Mouse (Mus musculus): Measurements from ENCODE around the gene Cyp2j12. TPM values are rescaled to one million over a fixed set of nuclear protein-coding genes. Genes with fewer than 3 reads are reported as not detected.
"Not testable (repeated sequence)": the region's sequence is repeated elsewhere in the genome, so short reads cannot be mapped to it uniquely, and the experiment has no call there.

Cyp2j12 gene
- polyA plus RNA-seq, 1 experiment from 2014 or later, result not detected

- H3K36me3 ChIP-seq (ENCODE audit: control insufficient read depth, insufficient read depth, low read length), result no peaks in the 10 kb centered on the region
- H3K27me3 ChIP-seq (replicated peaks; ENCODE audit: control insufficient read depth, insufficient read depth, low read length), result no peaks in the 10 kb centered on the region
- no peak overlapping the region for H3K4me2 ChIP-seq (ENCODE audit: low read length)
- no peaks in the 10 kb centered on the region for H3K9me3 ChIP-seq (ENCODE audit: control insufficient read depth, low read length)
- ATAC-seq, result no peak
- no peaks in the 10 kb centered on the region for H3K4me1 ChIP-seq (ENCODE audit: control insufficient read depth, insufficient read depth, low read depth, low read length)
- no peak overlapping the region for H3K9ac ChIP-seq (ENCODE audit: low read depth, low read length)
- H3K27ac ChIP-seq (ENCODE audit: low read depth, low read length), result no peak overlapping the region
- H3K4me3 ChIP-seq (ENCODE audit: low read length), result no peak overlapping the region
- WGBS, result 80% methylated on average over 2 of the region's 2 CpGs
Measured at GRCm38 (mm10) chr4:96096841-96097240, 44.1 kb downstream of the Cyp2j12 start.

DNA sequence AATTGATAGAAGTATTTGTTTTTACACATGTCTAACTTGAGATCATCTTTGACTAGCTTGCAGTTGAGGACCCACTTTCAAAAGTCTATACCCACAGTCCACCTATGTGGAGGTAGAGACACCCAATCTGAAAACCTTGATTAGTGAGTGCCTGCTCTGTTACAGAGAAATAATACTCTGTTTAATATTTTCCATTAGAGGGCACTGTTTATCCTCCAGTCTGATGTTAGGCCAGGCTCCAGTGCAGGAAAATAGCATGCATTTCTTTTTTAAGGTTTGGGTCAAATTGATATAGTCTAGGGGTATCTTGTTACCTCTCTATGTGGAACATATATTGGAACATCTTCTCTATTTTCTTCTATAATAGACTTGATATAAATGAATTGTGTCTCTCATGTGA lies 49.1 kb downstream of the Cyp2j12 start:
- no peak for ATAC-seq
- Histone ChIP-seq H3K4me3 (ENCODE audit: low read length) (no peak overlapping the region), H3K36me3 (ENCODE audit: control insufficient read depth, insufficient read depth, low read length) (no peaks in the 10 kb centered on the region)

DNA sequence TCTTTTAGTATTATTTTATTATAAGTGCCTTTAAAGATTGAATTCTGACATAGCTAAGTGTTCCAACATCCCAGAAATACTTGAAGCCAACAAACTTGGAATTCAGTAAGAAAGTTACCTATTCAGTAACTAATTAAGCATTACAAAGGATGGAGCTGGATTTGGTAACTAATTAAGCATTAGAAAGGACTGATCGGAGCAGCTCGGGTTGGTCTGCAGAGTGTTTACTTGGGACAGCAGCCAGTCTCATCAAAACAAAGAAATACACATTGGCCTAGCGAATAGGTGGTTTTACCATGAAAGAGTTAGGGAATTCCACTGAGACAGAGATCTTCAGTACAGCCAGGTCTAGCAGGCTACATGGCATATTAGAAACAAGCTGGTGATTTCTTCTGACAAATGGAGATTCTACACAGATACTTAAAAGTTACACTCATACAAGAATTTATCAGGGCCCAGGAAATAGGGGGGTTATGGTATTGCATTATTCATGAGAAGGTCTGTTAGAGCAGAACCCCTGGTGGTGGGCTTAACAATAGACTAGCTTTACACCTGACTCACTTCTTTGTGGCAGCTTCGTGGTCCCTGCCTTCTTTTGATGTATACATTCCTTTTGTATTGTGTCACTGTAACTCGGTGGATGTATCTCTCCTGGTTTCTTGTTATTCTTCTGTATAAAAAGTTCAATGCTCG lies 51.5 kb downstream of the Cyp2j12 start:
- ATAC-seq; H3K4me2 ChIP-seq (ENCODE audit: low read length); H3K4me3 ChIP-seq (ENCODE audit: low read length); H3K27ac ChIP-seq (ENCODE audit: low read depth, low read length); H3K9me3 ChIP-seq (ENCODE audit: control insufficient read depth, low read length); H3K36me3 ChIP-seq (ENCODE audit: control insufficient read depth, insufficient read depth, low read length); H3K4me1 ChIP-seq (ENCODE audit: control insufficient read depth, insufficient read depth, low read depth, low read length); H3K9ac ChIP-seq (ENCODE audit: low read depth, low read length); H3K27me3 ChIP-seq (replicated peaks; ENCODE audit: control insufficient read depth, insufficient read depth, low read length): not testable (repeated sequence)
- 36% methylated on average over 6 of the region's 6 CpGs for WGBS

More for the DNA sequence above, 49.1 kb downstream of the Cyp2j12 start:
- Histone ChIP-seq H3K27me3 (replicated peaks; ENCODE audit: control insufficient read depth, insufficient read depth, low read length) (no peaks in the 10 kb centered on the region), H3K9me3 (ENCODE audit: control insufficient read depth, low read length) (no peaks in the 10 kb centered on the region), H3K27ac (ENCODE audit: low read depth, low read length) (no peak overlapping the region), H3K4me1 (ENCODE audit: control insufficient read depth, insufficient read depth, low read depth, low read length) (no peaks in the 10 kb centered on the region), H3K9ac (ENCODE audit: low read depth, low read length) (no peak overlapping the region), H3K4me2 (ENCODE audit: low read length) (no peak overlapping the region)

- no peaks in the 10 kb centered on the region for H3K9me3 ChIP-seq (ENCODE audit: control insufficient read depth, low read length)
- no peaks in the 10 kb centered on the region for H3K27me3 ChIP-seq (replicated peaks; ENCODE audit: control insufficient read depth, insufficient read depth, low read length)
- peaks cover 4% of the 10 kb centered on the region; the same call in 1 of the 2 replicates for H3K4me1 ChIP-seq (ENCODE audit: control insufficient read depth, insufficient read depth, low read depth, low read length)
- ATAC-seq, result no peak
- no peaks in the 10 kb centered on the region for H3K36me3 ChIP-seq (ENCODE audit: control insufficient read depth, insufficient read depth, low read length)
- no peak overlapping the region for H3K9ac ChIP-seq (ENCODE audit: low read depth, low read length)
- no peak overlapping the region for H3K27ac ChIP-seq (ENCODE audit: low read depth, low read length)
- H3K4me3 ChIP-seq (ENCODE audit: low read length), result no peak overlapping the region
- H3K4me2 ChIP-seq (ENCODE audit: low read length), result no peak overlapping the region
Measured at GRCm38 (mm10) chr4:96078308-96078707, 62.6 kb downstream of the Cyp2j12 start.

DNA sequence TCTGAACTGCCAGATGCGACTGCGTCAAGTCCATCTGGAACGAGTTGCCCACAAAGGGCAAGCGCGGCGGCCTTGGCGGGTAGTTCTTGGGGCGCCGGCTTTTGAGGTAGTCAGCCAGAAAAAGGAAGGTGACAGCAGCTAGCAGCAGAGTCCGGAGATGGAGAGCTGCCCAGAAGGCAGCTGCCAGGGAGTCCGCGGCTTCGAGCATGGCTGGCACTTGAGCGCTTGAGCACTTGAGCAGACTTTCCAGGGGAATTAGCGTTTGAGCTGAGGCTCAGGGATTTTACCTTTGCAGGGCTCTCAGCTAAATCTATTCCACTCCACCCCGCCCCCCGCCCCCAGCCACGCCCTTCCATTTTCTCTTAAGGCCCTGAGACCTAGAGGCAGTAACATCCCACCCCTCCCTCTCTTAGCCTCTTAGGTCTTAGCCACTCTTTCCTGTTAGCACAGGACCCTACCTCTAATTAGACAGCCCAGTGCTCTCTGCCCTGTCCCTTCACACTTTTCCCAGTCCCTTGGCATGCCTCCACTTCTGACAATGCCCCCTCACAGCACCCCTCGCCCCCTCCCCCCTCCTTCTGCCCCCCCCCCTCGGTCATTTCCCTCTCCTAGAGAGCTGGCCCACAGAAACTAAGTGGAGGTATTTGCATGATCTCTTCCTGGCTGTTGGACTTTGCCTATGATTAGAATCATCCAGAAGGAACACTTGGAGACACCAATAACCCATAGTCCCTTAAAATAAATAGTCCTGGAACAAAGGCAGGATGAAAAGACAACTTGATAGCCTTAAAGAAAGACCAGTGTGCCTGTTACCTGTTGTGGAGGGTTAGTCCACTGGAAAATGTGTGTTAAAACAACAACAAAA lies 63.5 kb downstream of the Cyp2j12 start, which contains the start of gene Cyp2j13:
TSS of gene Cyp2j13 (minus strand) at position 286 of the 865 bp plus-strand sequence.
- H3K4me2 ChIP-seq (ENCODE audit: low read length), result peak within 1 kb of the TSS; percentile 60
- H3K4me3 ChIP-seq (ENCODE audit: low read length), result peak within 1 kb of the TSS; percentile 32
- no peaks in the 10 kb centered on the region for H3K9me3 ChIP-seq (ENCODE audit: control insufficient read depth, low read length)
- 0 out of 2 replicates have a peak within 1 kb of the TSS, but pooled peaks have one; percentile 1 for H3K27ac ChIP-seq (ENCODE audit: low read depth, low read length)
- H3K4me1 ChIP-seq (ENCODE audit: control insufficient read depth, insufficient read depth, low read depth, low read length), result peaks cover 4% of the 10 kb centered on the region; the same call in 1 of the 2 replicates
- peak; percentile 98 for ATAC-seq
- WGBS, result 6% methylated on average over 20 of the region's 20 CpGs
- H3K9ac ChIP-seq (ENCODE audit: low read depth, low read length), result peak within 1 kb of the TSS; percentile 47
- no peaks in the 10 kb centered on the region for H3K36me3 ChIP-seq (ENCODE audit: control insufficient read depth, insufficient read depth, low read length)
- H3K27me3 ChIP-seq (replicated peaks; ENCODE audit: control insufficient read depth, insufficient read depth, low read length), result no peaks in the 10 kb centered on the region

DNA sequence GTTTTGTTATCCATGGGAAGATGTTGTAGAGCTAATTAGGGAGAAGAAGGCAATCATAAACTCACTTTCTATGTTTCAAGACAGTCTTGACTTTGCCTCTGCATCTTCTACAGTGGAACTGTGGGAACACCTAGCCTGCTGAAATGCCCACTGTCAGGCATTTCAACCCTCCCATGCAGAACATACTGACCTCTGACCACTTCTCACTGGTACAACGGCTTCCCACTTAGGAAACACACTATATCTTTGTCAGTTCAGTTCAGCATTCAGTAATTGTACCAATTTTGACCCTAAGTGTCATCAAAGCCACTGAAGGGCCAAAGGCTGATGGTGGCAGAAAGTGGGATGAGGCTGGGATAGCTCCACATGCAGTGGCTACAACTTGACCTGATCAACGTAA lies 78.9 kb downstream of the Cyp2j12 start:
- no peaks in the 10 kb centered on the region for H3K9me3 ChIP-seq (ENCODE audit: control insufficient read depth, low read length)
- no peak overlapping the region for H3K4me3 ChIP-seq (ENCODE audit: low read length)
- H3K4me1 ChIP-seq (ENCODE audit: control insufficient read depth, insufficient read depth, low read depth, low read length), result no peaks in the 10 kb centered on the region
- no peak overlapping the region for H3K4me2 ChIP-seq (ENCODE audit: low read length)
- no peaks in the 10 kb centered on the region for H3K27me3 ChIP-seq (replicated peaks; ENCODE audit: control insufficient read depth, insufficient read depth, low read length)
- ATAC-seq, result no peak
- H3K36me3 ChIP-seq (ENCODE audit: control insufficient read depth, insufficient read depth, low read length), result no peaks in the 10 kb centered on the region
- 85% methylated on average over 2 of the region's 2 CpGs for WGBS
- H3K27ac ChIP-seq (ENCODE audit: low read depth, low read length), result no peak overlapping the region
- H3K9ac ChIP-seq (ENCODE audit: low read depth, low read length), result no peak overlapping the region

- H3K4me2 ChIP-seq (ENCODE audit: low read length), result no peak overlapping the region
- H3K36me3 ChIP-seq (ENCODE audit: control insufficient read depth, insufficient read depth, low read length), result no peaks in the 10 kb centered on the region
- no peaks in the 10 kb centered on the region for H3K27me3 ChIP-seq (replicated peaks; ENCODE audit: control insufficient read depth, insufficient read depth, low read length)
- H3K4me3 ChIP-seq (ENCODE audit: low read length), result no peak overlapping the region
- H3K9ac ChIP-seq (ENCODE audit: low read depth, low read length), result no peak overlapping the region
- no peaks in the 10 kb centered on the region for H3K4me1 ChIP-seq (ENCODE audit: control insufficient read depth, insufficient read depth, low read depth, low read length)
- 87% methylated on average over 2 of the region's 2 CpGs for WGBS
- no peaks in the 10 kb centered on the region for H3K9me3 ChIP-seq (ENCODE audit: control insufficient read depth, low read length)
- no peak for ATAC-seq
- no peak overlapping the region for H3K27ac ChIP-seq (ENCODE audit: low read depth, low read length)
Measured at GRCm38 (mm10) chr4:96060106-96060505, 80.8 kb downstream of the Cyp2j12 start.

Other genes with a start within 250 kb of the Cyp2j12 start
- gene Hook1, start 173.9 kb downstream of the Cyp2j12 start, polyA plus RNA-seq (2015; fragmentation: Nextera tagmentation; extraction: Ambion mirVana), result 64.9 and 67.8 TPM in 2 replicates
- 0.21 TPM in 1 of 2 replicates, not detected in the other for gene Cyp2j13, start 63.6 kb downstream of the Cyp2j12 start, polyA plus RNA-seq (2015; fragmentation: Nextera tagmentation; extraction: Ambion mirVana)
- not detected in 2 replicates for gene Cyp2j7, start 95.5 kb upstream of the Cyp2j12 start, polyA plus RNA-seq (2015; fragmentation: Nextera tagmentation; extraction: Ambion mirVana)
- gene Cyp2j11, start 207.5 kb upstream of the Cyp2j12 start, polyA plus RNA-seq (2015; fragmentation: Nextera tagmentation; extraction: Ambion mirVana), result not detected in 2 replicates